Comparison of ENCODE assay signal across 8 mouse cellular contexts in the genomic region with DNA sequence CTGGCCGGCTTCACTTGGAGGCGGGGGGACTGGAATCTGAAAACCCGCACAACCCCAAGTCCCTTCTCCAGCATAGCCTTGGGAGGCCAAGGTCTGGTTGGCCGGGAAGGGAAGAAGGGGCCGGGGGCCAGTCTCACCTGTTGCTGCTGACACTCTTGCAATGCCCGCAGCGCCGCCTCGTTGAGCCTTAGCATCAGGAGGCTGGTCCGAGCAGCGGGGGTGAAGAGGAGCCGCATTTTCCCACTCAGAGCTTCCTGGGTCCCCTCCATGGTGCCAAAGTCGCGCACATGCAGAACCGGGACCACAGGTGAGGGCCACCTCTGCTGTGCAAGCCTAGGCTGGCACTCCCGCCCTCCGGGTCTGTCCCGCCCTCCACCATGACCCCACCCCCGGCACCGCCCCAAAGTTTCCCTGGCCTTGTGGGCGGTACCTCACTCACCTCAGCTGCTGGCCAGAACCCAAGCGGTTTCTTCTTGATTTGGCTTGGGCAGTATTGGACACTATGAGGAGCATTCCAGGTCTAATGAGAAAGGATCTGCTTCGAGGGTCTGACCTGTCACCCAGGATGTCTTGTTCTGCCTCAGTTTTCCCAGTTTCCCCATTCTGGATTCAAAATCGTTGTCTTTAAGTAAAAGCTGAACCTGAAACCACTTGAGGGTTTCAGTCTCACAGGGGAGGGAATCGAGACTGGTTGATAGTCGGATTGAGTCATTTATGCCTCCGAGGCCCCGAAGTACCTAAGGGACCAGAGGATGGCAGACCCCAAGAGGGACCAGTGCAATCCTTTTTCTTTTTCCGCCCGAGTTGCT. TPM values are rescaled to one million over a fixed set of nuclear protein-coding genes. Genes with fewer than 3 reads are reported as not detected.
DNase-seq lines count a peak whose midpoint lies in the region; ATAC-seq and TF ChIP-seq lines count a peak whose summit lies in the region.

No protein-coding gene starts in this region.

- intact Hi-C loops in gastrocnemius, adult 2 months (cut with DNase I): no loop called here

- peaks cover 12% of the 10 kb centered on the region for H3K4me1 ChIP-seq in hindbrain, postnatal 0 days (ENCODE audit: insufficient read depth, low read length)
- peaks cover 25% of the 10 kb centered on the region for H3K4me1 ChIP-seq in liver, embryonic 13.5 days (replicated peaks)
- peaks cover 11% of the 10 kb centered on the region for H3K4me1 ChIP-seq in thymus, adult 2 months (replicated peaks; ENCODE audit: control insufficient read depth, insufficient read depth, low read length)

- peak overlapping the region; percentile 48 for H3K27ac ChIP-seq in gastrocnemius, adult 2 months
- no peak overlapping the region for H3K27ac ChIP-seq in hindbrain, postnatal 0 days
- H3K27ac ChIP-seq in liver, embryonic 13.5 days: 0 out of 2 replicates have a peak overlapping the region, but pooled peaks have one; percentile 11
- H3K27ac ChIP-seq in thymus, adult 2 months (ENCODE audit: control insufficient read depth, insufficient read depth, low read length): no peak overlapping the region

- 3% methylated on average over 30 of the region's 30 CpGs for WGBS in hindbrain, postnatal 0 days
- WGBS in liver, embryonic 13.5 days (ENCODE audit: insufficient replicate concordance): 3% methylated on average over 30 of the region's 30 CpGs
- 3% methylated on average over 30 of the region's 30 CpGs for WGBS in thymus, adult 2 months

- peak overlapping the region; percentile 82 for H3K4me3 ChIP-seq in gastrocnemius, adult 2 months
- H3K4me3 ChIP-seq in hindbrain, postnatal 0 days (ENCODE audit: low read length): peak overlapping the region; percentile 34
- H3K4me3 ChIP-seq in liver, embryonic 13.5 days (replicated peaks): peak overlapping the region; percentile 60
- peak overlapping the region; percentile 40 for H3K4me3 ChIP-seq in thymus, adult 2 months (ENCODE audit: control insufficient read depth, insufficient read depth, low read length)

- H3K4me2 ChIP-seq in hindbrain, postnatal 0 days (ENCODE audit: low read depth, low read length): peak overlapping the region; percentile 71
- H3K4me2 ChIP-seq in liver, embryonic 13.5 days: peak overlapping the region; percentile 86

- H3K36me3 ChIP-seq in hindbrain, postnatal 0 days (ENCODE audit: insufficient read depth, low read length): peaks cover 9% of the 10 kb centered on the region
- peaks cover 13% of the 10 kb centered on the region for H3K36me3 ChIP-seq in liver, embryonic 13.5 days
- peaks cover 10% of the 10 kb centered on the region for H3K36me3 ChIP-seq in thymus, adult 2 months (ENCODE audit: control insufficient read depth, insufficient read depth, low read length)

- TF ChIP-seq CTCF in gastrocnemius, adult 2 months (IDR thresholded peaks at IDR 0.05): no peak
- no peak for TF ChIP-seq CTCF in hindbrain, postnatal 0 days (IDR thresholded peaks at IDR 0.05; ENCODE audit: low read depth)
- TF ChIP-seq CTCF in thymus, adult 2 months (IDR thresholded peaks at IDR 0.05; ENCODE audit: borderline replicate concordance, control insufficient read depth, extremely low read depth, insufficient read depth, low read length, poor library complexity): no peak

- H3K9me3 ChIP-seq in hindbrain, postnatal 0 days (ENCODE audit: low read length): no peaks in the 10 kb centered on the region
- no peaks in the 10 kb centered on the region for H3K9me3 ChIP-seq in liver, embryonic 13.5 days (replicated peaks)

- no peak for ATAC-seq in hindbrain, postnatal 0 days
- ATAC-seq in liver, embryonic 13.5 days (ENCODE audit: low read depth): peak; percentile 96

- no peak for TF ChIP-seq POLR2A in thymus, adult 2 months (IDR thresholded peaks at IDR 0.05; ENCODE audit: control insufficient read depth, extremely low read depth, insufficient read depth, low read length, poor library complexity)

- peak overlapping the region; percentile 24; the same call in 1 of the 2 replicates for H3K9ac ChIP-seq in hindbrain, postnatal 0 days (replicated peaks; ENCODE audit: low read length)
- H3K9ac ChIP-seq in liver, embryonic 13.5 days: peak overlapping the region; percentile 68

- DNase-seq in ZHBTc4 (ENCODE audit: low read depth, low spot score) (peak; percentile 85), MN1 (ENCODE audit: low spot score) (no peak)
- peak; percentile 54 to 67 for DNase-seq in cerebellum, postnatal 10 days
- peak; percentile 77 for DNase-seq in gastrocnemius, adult 2 months
- no peak for DNase-seq in hindbrain, postnatal 0 days (ENCODE audit: low spot score)
- DNase-seq in liver, embryonic 13.5 days: peak; percentile 72
- peak; percentile 70 to 74 for DNase-seq in natural killer cell, adult 2 months (ENCODE audit: low spot score in 2 of 2)
- peak; percentile 61 for DNase-seq in thymus, adult 2 months

- H3K27me3 ChIP-seq in hindbrain, postnatal 0 days (ENCODE audit: insufficient read depth, low read length): no peaks in the 10 kb centered on the region
- H3K27me3 ChIP-seq in liver, embryonic 13.5 days: peaks cover 19% of the 10 kb centered on the region
- H3K27me3 ChIP-seq in thymus, adult 2 months (ENCODE audit: control insufficient read depth, insufficient read depth, low read length): no peaks in the 10 kb centered on the region

RNA-seq across cellular contexts. Expression of a gene that starts 1.6 kb away (rescaled TPM):
- not detected for total RNA-seq in gastrocnemius, adult 2 months (2021)
- 0.58 TPM in 1 of 2 replicates, not detected in the other for total RNA-seq in hindbrain, postnatal 0 days (2014; rRNA removed)
- polyA plus RNA-seq in hindbrain, postnatal 0 days (2015; fragmentation: Nextera tagmentation; extraction: Ambion mirVana): 1.4 and 1.7 TPM in 2 replicates
- polyA plus RNA-seq in liver, embryonic 13.5 days (2015; fragmentation: Nextera tagmentation; extraction: Ambion mirVana): 1.6 and 2.0 TPM in 2 replicates
- polyA plus RNA-seq in thymus, adult 2 months (2012; rRNA removed): 0.92 and 1.0 TPM in 2 replicates

RNA-seq across cellular contexts. Expression of a gene that starts 6.5 kb away (rescaled TPM):
- total RNA-seq in gastrocnemius, adult 2 months (2021): 100 to 1,000 TPM; 286 to 358 TPM
- total RNA-seq in hindbrain, postnatal 0 days (2014; rRNA removed): 420 and 667 TPM in 2 replicates
- polyA plus RNA-seq in hindbrain, postnatal 0 days (2015; fragmentation: Nextera tagmentation; extraction: Ambion mirVana): 306 and 336 TPM in 2 replicates
- polyA plus RNA-seq in liver, embryonic 13.5 days (2015; fragmentation: Nextera tagmentation; extraction: Ambion mirVana): 269 and 300 TPM in 2 replicates
- polyA plus RNA-seq in thymus, adult 2 months (2012; rRNA removed): 370 and 498 TPM in 2 replicates

RNA-seq across cellular contexts. Expression of a gene that starts 10.6 kb away (rescaled TPM):
- 10 to 100 TPM; 21.0 to 21.7 TPM for total RNA-seq in gastrocnemius, adult 2 months (2021)
- total RNA-seq in hindbrain, postnatal 0 days (2014; rRNA removed): 5.4 and 12.5 TPM in 2 replicates
- polyA plus RNA-seq in hindbrain, postnatal 0 days (2015; fragmentation: Nextera tagmentation; extraction: Ambion mirVana): 110 and 119 TPM in 2 replicates
- polyA plus RNA-seq in liver, embryonic 13.5 days (2015; fragmentation: Nextera tagmentation; extraction: Ambion mirVana): 111 and 119 TPM in 2 replicates
- polyA plus RNA-seq in thymus, adult 2 months (2012; rRNA removed): 7.7 and 8.9 TPM in 2 replicates

RNA-seq across cellular contexts. Expression of a gene that starts 14.1 kb away (rescaled TPM):
- total RNA-seq in gastrocnemius, adult 2 months (2021): not detected
- 1.3 and 1.5 TPM in 2 replicates for total RNA-seq in hindbrain, postnatal 0 days (2014; rRNA removed)
- polyA plus RNA-seq in hindbrain, postnatal 0 days (2015; fragmentation: Nextera tagmentation; extraction: Ambion mirVana): 0.57 and 1.1 TPM in 2 replicates
- 0.07 and 0.08 TPM in 2 replicates for polyA plus RNA-seq in liver, embryonic 13.5 days (2015; fragmentation: Nextera tagmentation; extraction: Ambion mirVana)
- 0.70 and 0.89 TPM in 2 replicates for polyA plus RNA-seq in thymus, adult 2 months (2012; rRNA removed)

RNA-seq across cellular contexts. Expression of a gene that starts 28.9 kb away (rescaled TPM):
- 1 to 10 TPM; 1.6 to 2.8 TPM for total RNA-seq in gastrocnemius, adult 2 months (2021)
- total RNA-seq in hindbrain, postnatal 0 days (2014; rRNA removed): 2.1 and 3.3 TPM in 2 replicates
- polyA plus RNA-seq in hindbrain, postnatal 0 days (2015; fragmentation: Nextera tagmentation; extraction: Ambion mirVana): 4.3 and 4.9 TPM in 2 replicates
- polyA plus RNA-seq in liver, embryonic 13.5 days (2015; fragmentation: Nextera tagmentation; extraction: Ambion mirVana): 0.52 and 0.76 TPM in 2 replicates
- polyA plus RNA-seq in thymus, adult 2 months (2012; rRNA removed): 2.1 and 2.6 TPM in 2 replicates

Comparison
In these comparisons a context has a peak if more than half of its experiments do, and no peak if none do; other contexts are left out.
1. DNase-seq: peak in ZHBTc4 (single experiment), cerebellum, postnatal 10 days (2 of 2), gastrocnemius, adult 2 months (single experiment), liver, embryonic 13.5 days (single experiment), natural killer cell, adult 2 months (2 of 2) and thymus, adult 2 months (single experiment); none in hindbrain, postnatal 0 days (single experiment) and MN1 (single experiment).
2. H3K27ac ChIP-seq: peak in gastrocnemius, adult 2 months (single experiment) and liver, embryonic 13.5 days (single experiment); none in hindbrain, postnatal 0 days (single experiment) and thymus, adult 2 months (single experiment).
3. RNA of a gene that starts 10.6 kb away (polyA plus RNA-seq): 110 to 119 TPM in hindbrain, postnatal 0 days and 111 to 119 TPM in liver, embryonic 13.5 days; 7.7 to 8.9 TPM in thymus, adult 2 months; every median in the first group is over 10 times any median in the second.
4. Peak in every context shown above with its lines, with median percentiles within 50 percentile points of each other: H3K4me3 ChIP-seq.